Mouse (Mus musculus): ENCODE data around the gene Htra2.

Gene Htra2

DNA sequence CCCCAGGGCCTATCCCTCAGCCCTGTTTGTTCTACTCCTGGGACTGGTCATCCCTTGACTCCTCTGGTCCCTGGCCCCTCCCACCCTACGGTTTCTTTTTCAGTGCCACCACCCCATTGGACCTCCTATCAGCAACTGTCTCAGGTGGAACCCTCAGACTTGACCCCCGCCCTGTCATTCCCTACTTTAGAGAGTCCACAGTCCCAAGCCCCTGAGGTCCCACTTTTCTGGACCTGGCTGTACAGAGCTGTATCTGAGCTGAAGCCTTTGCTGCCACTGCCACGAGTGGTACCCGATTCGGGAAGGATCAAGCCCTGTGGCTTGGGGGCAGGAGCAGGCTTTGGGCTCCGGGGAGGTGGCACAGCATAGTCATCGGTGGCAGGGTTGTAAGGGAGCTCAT lies 24.0 kb downstream of the Htra2 start:
- no peak for DNase-seq

DNA sequence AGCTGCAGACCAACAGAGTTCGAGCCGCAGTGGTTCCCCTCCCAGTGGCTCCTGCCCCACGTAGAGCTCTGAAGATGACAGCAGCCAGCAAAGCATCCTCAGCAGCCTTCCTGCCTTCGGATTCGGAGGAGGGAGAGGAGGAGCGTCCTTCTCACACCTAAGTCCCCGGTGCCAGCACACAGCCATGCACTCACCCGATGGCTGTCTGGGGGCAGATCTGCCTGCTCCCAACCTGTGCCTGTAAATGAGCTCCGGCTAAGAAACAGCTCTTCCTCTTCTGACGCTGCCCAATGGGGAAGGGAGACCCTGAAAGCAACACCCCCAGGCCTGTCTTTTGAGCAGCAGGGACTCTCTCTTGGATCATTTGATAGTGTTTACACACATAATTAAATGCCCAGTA lies 25.3 kb downstream of the Htra2 start:
- DNase-seq: no peak

GRCm38 (mm10) chr6:83027706-83028105 lies 27.4 kb downstream of the Htra2 start:
- no peak for DNase-seq

DNA sequence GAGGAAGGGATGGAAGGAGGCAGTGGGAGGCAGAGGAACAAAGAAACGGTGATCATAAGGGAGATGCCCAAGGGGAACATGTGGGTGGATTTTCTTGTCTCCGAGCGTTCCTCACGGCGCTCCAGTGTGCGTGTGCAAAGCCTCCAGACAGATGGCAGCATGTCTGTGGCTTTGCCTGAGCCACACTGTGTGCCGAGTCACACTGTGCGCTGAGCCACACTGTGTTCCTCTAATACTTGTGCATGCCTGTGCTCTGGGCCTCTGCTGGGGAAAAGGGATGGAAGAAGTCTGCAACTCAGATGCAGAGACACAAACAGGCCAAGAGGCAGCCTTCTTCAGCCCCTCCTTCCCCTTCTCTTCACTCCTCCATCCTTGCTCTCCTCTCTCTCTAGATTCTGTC lies 27.8 kb downstream of the Htra2 start:
- no peak for DNase-seq

GRCm38 (mm10) chr6:83025221-83025620 lies 29.9 kb downstream of the Htra2 start:
- DNase-seq: no peak

DNA sequence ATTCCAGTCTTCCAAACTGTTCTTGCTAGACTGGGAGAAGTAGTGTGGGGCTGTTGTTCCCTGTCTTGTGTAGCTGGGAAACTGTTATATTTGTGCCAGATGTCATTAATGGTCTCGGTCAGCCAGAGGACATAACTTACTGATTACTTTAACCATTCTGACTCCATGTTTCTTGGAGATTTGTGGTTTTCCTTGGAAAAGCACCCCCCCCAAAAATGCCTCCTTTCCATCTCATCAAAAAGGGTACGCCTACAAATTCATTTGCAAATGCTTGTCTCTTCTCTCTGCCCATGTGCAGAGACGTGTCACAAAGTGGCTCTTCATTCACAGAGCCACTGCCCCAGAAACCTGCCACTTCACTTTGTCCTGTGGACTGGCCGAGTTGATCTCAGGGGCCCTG lies 30.7 kb downstream of the Htra2 start:
- DNase-seq: no peak

- DNase-seq: no peak
Measured at GRCm38 (mm10) chr6:83023786-83024185, 31.3 kb downstream of the Htra2 start.

DNA sequence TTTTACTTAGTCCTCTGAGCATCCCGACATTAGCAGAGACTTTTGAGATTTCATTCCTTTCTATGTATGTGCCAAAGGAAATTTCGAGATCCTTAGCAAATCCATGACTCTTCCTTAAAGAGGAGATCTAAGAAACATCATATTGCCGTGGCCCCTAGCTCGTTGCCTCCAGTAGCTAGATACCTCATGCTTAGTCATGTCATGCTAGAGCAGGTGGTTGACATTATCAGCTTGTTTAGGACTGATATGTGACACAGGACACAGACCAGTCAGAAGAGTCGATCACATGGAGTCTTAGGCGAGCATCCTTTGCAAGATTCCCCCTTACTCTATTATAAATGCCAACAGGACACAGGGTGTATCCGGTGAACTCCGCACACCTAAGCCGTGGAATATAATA lies 32.1 kb downstream of the Htra2 start:
- no peak for DNase-seq

DNA sequence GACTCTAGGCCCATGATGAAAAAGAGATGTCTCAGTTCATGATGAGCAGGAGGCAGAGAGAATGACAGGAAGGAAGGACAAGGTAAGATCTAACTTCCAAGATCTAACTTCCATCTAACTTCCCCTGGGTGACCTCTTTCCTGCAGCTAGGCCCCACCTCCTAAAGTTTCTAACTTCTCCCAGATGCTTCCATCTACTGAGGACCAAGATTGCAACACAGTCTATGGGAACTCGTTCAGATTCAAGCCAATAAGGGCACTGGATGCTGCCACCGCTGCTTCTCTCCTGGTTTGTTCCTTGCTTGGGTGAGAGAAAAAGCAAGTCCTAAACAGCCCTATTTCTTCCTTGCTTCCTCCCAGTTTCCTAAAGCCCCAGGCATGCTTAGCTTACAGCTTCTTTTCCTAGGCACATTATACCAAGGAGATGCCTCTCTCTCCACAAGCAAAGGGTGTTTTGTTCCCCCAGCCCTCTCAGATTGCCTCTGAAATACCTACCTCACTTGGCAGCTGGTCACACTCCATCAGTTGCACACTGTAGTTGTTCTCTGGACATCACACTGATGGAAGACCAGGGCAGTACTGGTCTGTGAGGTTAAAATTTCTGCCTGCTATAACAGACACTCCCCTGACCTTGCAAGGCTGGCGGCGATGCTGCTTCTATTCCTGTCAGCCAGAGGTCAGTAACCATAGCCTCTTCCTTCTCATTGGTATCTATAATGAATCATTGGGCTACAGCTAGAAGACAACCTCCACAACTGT lies 34.1 kb downstream of the Htra2 start:
- DNase-seq: no peak

DNA sequence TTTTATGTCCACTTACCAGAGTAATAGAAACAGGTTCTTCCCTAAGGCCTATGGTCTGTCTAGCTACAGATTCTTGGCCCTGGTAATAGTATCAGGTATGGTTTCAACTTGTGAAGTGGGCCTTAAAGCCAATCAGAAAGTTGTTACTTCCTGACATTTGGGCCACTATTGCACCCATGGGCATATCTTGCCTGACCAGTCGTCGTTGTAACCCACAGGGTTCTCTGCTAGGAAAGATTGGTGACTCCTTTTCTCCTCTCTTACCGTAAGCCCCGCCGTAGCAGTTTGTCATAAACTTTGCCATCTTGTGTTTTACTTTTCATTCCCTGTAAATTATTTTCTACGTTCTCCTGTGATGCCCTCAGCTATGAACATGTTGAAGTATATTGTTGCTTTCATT lies 35.0 kb downstream of the Htra2 start:
- DNase-seq: no peak

DNA sequence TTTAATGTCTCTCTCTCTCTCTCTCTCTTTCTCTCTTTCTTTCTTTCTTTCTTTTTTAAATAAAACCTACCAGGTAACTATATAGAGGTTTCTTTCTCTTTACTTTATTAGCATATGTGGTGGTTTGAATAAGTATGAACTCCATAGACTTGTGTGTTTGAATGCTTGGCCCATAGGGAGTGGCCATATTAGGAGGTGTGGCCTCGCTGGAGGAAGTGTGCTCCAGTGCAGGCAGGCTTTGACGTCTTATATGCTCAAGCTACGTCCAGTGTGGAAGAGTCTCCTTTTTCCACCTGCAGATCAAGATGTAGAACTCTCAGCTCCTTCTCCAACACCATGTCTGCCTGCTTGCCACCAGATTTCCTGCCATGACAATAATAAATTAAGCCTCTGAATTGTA lies 36.0 kb downstream of the Htra2 start:
- DNase-seq: no peak

- DNase-seq: no peak
Measured at GRCm38 (mm10) chr6:83017190-83017589, 37.9 kb downstream of the Htra2 start.

- no peak for DNase-seq
Measured at GRCm38 (mm10) chr6:83015749-83016148, 39.3 kb downstream of the Htra2 start.

DNA sequence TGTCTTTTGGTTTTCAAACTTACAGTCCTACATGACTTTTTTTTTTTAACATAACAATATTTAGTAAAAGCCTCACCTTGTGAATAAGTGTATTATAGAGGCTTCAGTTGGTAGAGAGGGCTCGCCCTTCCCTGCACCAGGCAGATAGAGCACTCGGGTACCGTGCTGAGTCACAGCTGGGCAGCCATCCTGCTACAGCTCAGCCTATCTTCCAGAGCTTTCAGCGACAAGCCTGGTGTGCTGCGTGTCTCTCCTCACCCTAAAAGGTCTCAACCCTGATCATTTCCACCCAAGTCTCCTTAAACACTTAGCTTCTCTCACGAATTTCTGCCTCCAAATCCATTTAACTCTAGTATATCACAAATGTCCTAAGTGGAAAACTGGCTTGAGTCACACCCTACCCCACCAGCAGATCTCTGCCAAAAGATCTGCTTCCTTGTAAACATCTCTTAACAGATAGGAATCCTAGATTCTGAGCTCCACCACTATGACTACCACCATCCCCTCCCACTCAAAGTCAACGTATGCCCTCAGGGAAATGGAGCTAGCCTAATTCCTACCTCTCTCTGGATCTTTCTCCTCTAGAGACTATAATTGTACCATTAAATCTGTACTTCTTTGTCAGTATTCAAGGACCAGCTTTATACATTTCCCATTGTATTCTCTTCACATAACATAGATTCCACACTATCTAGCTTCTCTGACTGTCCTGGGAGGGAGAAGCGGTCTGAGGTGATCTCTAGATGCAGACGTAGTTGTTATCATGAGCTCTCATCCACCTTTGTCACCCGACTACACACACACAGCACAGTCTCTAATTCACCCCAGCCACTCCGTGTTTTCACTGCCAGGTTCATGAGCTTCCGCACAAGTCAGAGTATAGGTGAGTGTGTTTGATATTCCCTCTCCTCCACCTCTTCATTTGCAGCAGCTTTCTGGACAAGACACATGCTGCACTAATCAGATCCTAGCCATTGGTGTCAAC lies 40.3 kb downstream of the Htra2 start:
- no peak for DNase-seq

DNA sequence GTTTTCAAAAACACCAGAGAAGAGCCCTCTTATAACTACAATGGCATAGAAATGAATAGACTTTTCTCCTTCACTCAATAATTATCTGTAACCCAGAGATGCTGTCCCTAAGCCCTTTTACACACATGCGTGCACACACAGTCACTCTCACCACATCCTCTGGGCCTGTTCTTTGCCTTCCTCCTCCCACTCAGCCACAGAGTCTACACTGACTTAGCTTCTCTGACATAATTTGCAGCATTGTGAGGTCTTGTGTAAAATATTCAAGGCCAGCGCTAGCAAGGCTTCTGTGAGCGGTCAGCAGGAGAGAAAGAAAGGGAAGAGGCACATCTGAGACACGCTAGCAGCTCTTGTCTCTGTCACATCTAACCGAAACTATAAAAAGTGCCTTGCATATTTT lies 41.6 kb downstream of the Htra2 start:
- no peak for DNase-seq

DNA sequence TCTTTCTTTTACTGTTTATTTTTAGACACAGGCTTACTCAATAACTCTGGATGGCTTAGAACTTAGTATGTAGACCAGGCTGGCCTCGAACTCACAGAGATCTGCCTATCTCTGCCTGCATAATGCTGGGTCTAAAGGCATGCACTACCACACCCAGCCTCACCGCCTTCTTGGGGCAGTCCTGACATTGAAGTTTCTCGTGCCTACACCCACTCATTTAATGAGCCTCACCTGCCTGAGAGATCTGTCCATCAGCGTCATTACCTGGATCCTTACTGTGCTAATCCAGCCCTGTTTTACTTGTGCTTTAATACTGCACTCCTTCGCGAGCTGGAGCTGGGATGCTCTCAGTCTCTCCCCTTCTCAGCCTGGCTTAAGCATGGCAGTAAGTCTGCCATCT lies 43.3 kb downstream of the Htra2 start:
- DNase-seq: no peak

DNA sequence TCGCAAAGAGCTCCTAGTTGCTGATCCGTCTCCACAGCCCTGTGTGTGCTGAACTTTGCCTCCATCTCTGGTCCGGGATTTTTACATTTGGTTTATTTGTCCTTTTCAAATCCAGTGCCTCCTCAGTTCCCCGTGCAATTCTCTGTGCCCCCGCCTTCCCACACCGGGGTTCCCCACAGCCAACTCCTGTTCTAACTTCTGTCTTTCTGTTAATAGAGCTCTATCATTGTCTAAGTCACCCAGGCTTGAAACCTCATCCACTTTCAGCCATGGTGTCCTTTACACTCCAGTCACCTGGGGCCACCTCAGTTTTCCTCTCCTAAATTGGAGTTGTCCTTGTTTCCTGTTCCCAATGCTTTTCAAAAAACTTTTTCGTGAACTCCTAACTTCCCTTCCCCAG lies 43.8 kb downstream of the Htra2 start:
- DNase-seq: no peak

DNA sequence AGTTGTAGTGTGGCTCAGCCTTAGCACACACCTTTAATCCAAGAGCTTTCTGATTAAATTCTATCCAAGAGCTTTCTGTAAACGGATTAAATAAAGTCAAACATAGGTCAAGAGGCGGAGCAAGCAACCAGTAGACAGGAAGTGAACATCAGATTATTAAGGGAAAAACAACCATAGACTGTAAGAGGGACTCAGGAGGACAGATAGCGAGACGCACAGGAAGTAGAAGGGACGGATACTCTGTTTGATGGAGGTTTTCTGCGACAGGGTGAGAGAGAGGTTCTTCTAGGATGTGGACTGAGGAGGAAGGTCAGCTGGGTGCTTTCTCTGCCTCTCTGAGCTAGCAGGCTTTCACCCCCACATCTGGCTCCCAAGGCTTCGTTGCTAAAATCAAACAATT lies 45.1 kb downstream of the Htra2 start:
- no peak for DNase-seq

DNA sequence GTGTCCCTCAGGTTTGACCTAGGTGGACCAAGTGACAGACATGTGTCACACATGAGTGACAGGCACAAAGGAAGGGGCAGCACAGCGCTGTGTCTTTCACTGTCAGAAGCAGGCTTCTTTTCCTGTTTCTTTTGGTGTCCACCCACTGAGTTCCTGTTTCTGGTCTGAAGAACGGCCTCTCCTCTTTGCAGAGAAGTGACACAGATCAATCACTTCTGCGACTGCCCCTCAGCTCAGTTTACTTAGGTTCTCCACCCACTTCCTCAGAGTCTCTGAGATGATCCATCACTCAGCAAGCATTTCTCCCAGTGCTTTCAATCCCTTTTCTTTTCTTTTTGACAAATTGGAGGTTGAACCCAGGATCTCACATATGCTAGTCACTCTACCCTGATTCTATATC lies 46.4 kb downstream of the Htra2 start:
- DNase-seq: no peak

DNA sequence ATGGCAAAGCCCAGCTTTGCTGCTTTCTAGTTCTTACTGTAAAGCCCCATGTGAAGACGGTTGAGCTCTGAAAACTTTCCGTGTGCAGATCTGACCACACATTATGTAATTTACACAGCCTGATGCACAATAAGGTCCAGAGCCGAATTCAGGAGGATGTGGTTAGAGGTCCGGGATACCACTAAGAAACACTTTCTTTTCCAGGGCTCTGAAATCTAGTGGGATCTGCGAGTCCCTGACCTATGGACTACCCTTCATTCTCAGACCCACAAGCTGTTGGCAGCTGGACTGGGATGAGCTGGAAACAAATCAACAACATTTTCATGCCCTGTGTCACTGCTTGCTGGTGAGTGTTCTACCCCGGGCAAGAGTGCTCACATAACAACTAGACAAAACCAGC lies 49.0 kb downstream of the Htra2 start:
- DNase-seq: no peak

- DNase-seq: no peak
Measured at GRCm38 (mm10) chr6:83005444-83006011, 49.5 kb downstream of the Htra2 start.

DNA sequence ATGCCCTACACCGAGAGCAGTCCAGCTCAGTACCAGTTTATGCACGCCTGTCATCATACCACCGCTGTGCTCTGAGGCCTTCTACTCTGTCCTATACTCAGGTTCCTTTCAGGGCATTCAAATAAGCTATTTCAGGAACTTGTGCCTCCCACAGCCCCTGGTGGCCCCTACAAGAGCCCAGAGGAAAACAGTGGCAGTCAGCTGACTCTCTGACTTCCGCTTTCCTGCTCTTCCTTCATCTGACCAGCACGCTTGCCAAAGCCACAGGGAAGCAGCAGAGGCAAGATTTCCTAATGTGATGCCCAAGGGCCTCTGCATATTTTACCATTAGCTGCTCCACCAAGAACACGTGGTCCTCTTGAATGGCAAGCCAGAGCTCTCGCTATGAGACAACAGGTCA lies 50.2 kb downstream of the Htra2 start:
- no peak for DNase-seq

- DNase-seq: no peak
Measured at GRCm38 (mm10) chr6:83004309-83004708, 50.8 kb downstream of the Htra2 start.

- no peak for DNase-seq
Measured at GRCm38 (mm10) chr6:83003850-83004249, 51.2 kb downstream of the Htra2 start.

Measured in cerebellum, adult 11-12 months (tissue).